Mouse (Mus musculus) cerebellum, postnatal 25 days (tissue): ENCODE measurements at regions not wholly inside any gene's neighbourhood (a gene's known extent, or its start where the extent isn't known, plus 50 kb on each side); places are given as distances from the start of the nearest gene placed in this dataset.

ENCODE experiments used
- DNase-seq, 2 experiments: peaks; one replicate each; pipeline ENCODE4 v3.0.0; 2021; ENCODE audit warnings: mixed read lengths in 2 of 2

GRCm38 (mm10) chr13:80188734-80189133 is 694.5 kb upstream of the Arrdc3 start:
- DNase-seq, result no peak

GRCm38 (mm10) chr13:80195065-80195605 is 688.0 kb upstream of the Arrdc3 start:
- no peak for DNase-seq

DNA sequence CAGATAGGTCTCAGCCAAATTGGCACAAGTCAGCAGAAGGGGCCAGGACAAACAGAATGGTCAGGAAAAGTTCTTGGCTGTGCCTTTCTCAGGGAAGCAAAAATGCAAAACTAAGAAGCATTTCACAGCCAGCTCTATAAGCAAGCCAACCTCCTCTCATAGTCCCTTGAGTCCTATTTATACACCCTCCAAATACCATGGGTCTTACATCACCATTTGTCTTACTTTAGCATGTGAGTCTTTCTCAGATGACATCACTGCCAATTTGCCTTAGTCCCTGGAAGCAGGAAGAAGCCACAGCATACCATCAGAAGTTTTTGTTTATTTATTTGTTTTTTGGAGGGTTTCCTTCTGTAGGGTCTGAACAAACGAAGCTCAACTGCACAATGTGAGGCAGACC is 659.1 kb upstream of the Arrdc3 start:
- no peak for DNase-seq

GRCm38 (mm10) chr13:80231381-80231780 is 651.8 kb upstream of the Arrdc3 start:
- DNase-seq, result no peak

DNA sequence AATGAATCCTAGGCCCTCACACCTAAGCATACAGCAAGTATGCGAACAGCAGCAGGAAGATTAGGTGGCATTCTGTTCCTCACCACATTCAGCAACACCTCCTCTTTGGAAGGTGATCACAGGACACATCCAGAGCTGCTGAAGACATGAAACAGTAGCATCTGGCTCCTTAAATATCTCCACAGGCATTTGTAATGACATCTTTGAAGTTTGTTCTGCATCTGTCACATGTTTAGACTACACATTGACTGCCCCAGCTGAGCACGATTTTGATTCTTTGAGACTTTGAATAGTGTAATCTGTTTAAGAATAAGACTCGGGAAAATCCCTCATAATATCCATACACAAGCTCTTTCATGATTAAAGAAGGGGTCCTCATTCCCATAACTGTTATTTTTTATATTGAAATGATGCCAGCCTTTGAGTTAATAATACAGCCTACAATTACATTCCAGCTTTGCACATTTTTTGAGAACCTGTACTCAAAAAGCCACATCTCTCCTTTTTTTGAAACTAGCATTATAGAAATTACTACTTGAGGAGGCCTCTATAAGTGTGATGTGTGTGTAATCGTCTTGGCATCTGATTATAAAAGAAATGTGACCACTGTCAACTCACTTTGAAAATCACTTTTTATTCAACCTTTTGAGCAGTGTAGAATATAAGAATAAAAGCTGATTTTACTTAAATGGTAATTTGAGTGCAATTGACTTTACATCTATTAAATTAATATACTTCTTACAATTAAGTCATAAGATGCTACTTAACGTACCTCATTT is 647.7 kb upstream of the Arrdc3 start:
- DNase-seq, result no peak

DNA sequence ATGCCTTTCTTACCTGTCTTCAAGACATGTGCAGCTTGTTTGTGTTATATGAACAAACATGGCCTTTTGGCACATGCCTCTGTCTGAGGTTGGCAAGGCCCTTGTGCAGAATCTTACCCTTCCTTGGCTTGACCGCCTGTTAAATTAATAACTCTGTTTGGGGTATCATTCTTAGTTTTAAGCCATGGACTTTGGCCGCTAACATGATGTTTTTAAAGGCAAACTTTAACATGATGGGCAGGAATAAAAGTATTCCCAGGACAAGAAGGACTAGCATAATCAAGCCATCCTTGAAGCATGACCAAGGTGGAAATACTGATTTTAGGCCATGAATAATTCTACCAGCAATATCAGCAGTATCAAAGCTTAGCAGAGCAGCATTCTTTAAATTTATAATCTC is 620.4 kb upstream of the Arrdc3 start:
- DNase-seq, result no peak

GRCm38 (mm10) chr13:80267131-80267530 is 616.1 kb upstream of the Arrdc3 start:
- DNase-seq, result no peak

DNA sequence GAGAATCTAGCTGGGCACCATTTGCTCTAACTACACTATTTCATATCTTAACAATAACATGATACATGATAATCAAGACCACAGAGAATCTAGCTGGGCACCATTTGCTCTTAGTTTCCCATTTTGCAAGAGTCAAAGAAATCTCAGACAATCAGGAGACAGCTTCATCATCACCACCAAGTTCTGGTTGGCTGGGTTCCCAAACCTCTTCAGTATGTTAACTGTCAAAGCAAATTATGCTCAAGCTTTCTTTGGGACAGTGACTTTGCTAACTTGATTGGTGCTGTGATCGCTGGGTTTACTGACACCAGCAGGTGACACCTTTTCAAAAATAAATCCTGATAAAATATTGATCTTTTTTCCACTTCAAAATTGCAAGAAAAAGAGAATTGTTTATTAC is 609.2 kb upstream of the Arrdc3 start:
- no peak for DNase-seq

GRCm38 (mm10) chr13:80291744-80292515 is 591.3 kb upstream of the Arrdc3 start:
- DNase-seq, result no peak

GRCm38 (mm10) chr13:80295723-80296122 is 587.5 kb upstream of the Arrdc3 start:
- DNase-seq, result no peak

GRCm38 (mm10) chr13:80334073-80334704 is 549.0 kb upstream of the Arrdc3 start:
- DNase-seq, result no peak

DNA sequence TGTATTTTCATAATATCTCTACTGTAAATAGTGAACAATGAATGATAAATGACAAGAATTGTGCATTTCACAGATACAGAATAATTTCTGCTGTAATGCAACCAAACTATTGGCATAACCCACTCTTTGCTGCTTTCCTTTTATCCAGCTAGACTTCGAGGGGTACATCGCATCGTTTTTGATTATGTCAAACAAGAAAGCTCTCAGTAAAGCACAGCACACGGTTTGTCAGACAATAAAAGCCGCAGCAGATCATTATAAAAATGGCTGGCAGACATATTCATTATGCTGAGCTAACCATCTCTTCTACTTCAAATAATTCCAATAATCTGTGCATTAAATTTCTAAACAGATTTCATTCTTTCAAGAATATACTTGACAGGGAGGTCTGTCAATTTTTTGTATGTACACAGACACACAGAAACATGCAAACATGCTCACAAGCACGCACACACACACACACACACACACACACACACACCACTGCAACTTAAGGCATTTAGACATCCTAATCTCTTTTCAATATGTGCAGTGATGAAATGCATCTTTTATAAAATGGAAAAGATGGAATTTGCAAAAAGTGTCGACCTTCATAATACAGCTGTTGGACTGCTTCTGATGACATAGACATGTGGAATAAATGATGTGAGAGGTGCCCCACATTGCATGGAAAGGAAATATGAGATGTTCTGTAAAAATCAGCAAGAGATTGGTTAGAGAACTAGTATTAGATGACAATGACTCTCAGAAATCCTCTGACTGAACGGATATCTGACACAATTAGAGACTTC is 548.1 kb upstream of the Arrdc3 start:
- no peak for DNase-seq

- no peak for DNase-seq
Measured at GRCm38 (mm10) chr13:80346980-80347649, 536.1 kb upstream of the Arrdc3 start.

DNA sequence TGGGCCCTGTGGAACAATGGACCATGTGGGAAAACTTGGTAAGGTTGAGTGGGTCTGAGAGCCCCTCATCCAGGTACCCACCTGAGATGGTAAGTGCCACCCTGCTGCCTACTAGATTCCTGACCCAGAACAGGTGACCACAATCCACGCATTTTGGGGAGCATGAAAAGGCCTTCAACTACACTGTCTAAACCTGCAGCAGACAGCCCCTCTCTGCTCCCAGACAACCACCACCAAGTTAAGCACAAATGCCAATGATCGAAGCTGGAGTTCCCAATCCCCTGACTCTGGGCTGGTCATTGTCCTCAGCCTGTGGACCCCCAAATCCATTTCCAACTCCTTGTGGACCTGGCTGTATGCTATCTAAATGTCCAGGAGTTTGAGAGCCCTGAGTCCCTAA is 517.2 kb upstream of the Arrdc3 start:
- no peak for DNase-seq

DNA sequence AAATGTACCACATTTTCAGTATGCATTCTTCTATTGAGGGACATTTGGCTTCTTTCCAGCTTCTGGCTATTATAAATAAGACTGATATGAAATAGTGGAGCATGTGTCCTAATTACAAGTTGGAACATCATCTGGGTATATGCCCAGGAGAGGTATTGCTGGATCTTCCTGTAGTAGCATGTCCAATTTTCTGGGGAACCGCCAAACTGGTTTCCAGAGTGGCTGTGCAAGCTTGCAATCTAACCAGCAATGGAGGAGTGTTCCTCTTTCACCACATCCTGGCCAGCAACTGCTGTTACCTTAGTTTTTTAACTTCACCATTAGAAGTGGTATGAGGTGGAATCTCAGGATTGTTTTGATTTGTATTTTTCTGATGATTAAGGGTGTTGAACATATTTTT is 512.7 kb upstream of the Arrdc3 start:
- no peak for DNase-seq

DNA sequence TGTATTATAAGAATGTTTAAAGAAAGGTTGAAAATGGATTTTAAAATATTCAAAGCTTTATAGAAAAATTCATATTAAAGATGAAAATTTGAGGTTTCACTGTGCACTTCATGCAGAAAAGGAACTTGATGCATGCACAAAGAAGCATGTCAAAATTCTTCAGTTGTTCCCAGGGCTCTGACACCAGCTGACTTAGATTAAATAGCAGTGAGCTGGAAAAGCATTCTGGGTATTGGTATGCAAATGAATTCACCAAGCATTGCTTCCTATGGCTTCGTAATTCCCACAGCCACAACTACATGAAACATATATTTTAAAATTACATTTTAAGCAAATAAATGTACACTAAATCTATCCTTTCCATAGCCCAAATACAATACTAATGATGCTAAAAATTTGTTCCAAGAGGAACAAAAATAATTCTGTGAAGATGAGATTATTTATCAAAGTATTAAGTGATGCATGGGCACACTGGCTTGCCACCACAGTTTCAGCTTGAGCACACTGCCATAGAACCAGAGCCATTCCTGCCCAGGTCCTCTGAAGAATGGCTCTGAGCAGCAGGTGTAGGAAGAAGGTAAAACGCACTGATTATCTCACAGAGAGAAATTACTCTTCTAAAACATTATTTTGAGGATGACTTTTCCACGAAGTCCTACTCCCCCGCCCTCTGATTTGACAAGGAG is 501.8 kb upstream of the Arrdc3 start:
- DNase-seq, result no peak

DNA sequence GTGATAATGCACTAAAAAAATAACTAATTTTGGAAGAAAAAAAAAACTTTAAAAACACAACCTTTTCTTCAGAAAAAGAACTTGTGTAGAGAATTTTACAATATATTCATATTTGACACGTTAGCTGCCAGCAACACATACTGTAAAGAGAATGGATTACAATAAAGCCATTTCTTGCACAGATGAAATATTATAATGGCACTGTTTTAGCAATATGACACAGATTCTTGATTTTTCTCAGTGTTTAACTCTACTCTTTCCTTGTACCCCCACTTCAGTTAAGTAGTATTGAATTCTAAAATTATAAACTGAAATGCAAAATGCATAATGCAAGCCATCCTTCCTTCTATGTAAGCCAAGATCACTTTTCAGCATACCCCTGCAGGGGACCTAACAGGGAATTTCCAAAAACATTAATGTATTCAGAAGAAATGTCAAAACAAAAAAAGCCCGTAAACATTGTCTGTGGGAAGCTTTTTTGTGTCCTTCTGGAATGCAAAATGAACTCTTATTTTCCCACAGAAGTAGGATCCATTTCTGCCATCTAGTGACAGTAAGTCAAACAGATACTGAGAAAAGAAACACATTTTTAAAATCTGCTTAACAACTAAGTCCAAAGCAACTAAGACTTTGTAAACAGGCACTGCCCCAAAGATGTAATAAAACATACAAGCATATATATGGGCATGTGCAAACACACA is 501.1 kb upstream of the Arrdc3 start:
- DNase-seq, result no peak

DNA sequence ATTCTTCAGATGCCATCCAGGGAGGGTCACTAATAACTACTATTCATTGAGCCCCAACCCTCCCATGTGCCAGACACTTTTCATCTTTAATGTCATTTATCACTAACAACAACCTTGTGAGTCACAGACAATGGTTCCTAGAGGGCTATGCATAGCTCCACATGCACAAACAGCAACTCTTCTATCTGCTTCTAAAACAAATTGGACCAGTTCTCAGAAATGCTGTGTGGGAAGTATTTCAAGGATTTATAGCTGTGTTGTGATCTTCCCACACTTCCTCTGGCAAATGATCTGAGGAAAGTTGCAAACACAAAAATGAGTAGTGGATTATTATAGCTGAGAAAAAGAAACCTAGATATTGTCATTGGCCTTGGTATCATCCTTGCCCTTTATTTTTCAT is 474.3 kb upstream of the Arrdc3 start:
- DNase-seq, result no peak

DNA sequence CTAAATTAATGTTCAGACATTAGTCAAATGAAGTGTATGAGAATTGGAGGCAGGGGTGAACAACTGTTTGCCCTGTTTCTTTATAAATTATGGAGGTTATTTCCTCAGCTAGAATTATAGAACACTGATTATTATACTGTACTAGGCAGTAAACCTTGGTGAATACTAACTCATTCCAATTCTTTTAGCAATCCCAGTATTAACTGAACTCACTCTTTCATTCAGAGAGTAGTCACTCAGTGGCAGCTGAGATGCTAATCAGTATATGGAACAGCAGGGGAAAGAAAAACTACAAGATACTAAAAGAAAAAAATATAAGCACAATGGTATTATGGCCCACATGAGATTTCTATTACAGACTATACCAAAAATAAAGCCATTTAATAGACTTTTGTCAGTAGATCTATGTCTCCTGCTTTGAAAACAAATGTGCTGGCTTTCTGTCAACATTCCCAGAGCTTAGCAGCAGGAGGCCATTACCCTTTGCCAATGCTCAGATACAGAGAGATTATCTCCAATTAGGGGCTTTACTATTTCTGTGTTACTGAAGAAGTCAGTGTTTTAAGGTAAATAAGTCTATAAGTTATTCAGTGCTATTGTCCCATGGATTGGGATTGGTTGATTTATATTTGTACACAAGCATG is 473.3 kb upstream of the Arrdc3 start:
- DNase-seq, result peak; percentile 56 to 61

DNA sequence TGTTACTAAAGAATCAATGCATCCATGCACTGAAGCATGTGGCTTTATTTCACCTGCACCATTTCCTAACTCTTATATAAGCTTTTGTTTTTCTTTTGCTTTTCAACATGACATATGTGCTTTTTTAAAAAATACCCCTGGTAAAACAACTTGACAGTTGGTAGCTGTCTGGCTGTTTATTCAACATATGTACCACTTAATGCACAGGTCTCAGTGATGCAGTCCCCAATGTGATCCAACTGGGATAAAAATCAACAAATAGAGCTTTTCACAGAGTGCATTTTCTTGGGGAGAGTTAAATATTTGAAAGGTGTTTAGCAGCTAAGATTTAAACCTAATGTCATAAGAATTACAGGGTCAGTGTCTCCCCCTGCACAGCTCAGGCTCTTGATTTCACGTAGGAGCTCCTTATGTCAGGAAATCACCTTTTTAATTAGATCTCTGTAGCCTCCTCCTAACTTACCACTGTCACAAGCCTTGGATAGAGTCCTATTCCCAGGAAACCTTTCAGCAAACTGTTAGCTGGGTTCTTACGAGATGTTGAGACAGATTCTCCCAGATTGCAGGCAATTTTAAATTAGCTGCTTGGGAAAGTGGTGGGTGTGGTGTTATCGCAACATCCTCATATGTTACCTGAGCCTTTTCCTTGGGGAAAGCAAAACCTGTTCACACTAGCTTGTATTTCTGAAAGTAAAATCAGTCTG is 464.6 kb upstream of the Arrdc3 start:
- DNase-seq, result no peak
